Mouse (Mus musculus) CH12.LX (cell line): ENCODE measurements around the gene St8sia1.

ENCODE experiments used
- CHD1 ChIP-seq: IDR thresholded peaks from 2 replicates; pipeline ENCODE4 v1.6.1; 2012; ENCODE audit warnings: low read depth, low read length, improper control_type of control experiment, inconsistent platforms
- CTCF ChIP-seq, 2 experiments: IDR thresholded peaks in 1 of 2; conservative IDR thresholded peaks in 1 of 2; 2 replicates each; pipeline ENCODE4 v1.5.1; 2011 to 2012; ENCODE audit warnings: low read depth in 2 of 2, low read length in 2 of 2, improper control_type of control experiment in 1 of 2, inconsistent platforms in 1 of 2, mild to moderate bottlenecking in 1 of 2, moderate library complexity in 1 of 2
- HCFC1 ChIP-seq: IDR thresholded peaks from 2 replicates; pipeline ENCODE4 v1.6.1; 2012; ENCODE audit warnings: low read depth, mild to moderate bottlenecking, inconsistent platforms, low read length, improper control_type of control experiment
- MAZ ChIP-seq: IDR thresholded peaks from 2 replicates; pipeline ENCODE4 v1.6.1; 2012; ENCODE audit warnings: low read depth, mild to moderate bottlenecking, inconsistent platforms, low read length, improper control_type of control experiment, moderate library complexity
- MEF2A ChIP-seq: IDR thresholded peaks from 2 replicates; pipeline ENCODE4 v1.6.1; 2014; ENCODE audit warnings: low read depth, mild to moderate bottlenecking, inconsistent platforms, low read length, improper control_type of control experiment, borderline replicate concordance
- POLR2A ChIP-seq: IDR thresholded peaks from 2 replicates; pipeline ENCODE4 v1.6.1; 2011; ENCODE audit warnings: low read depth, mild to moderate bottlenecking, improper control_type of control experiment, low read length
- POLR2AphosphoS2 ChIP-seq: IDR thresholded peaks from 2 replicates; pipeline ENCODE4 v1.6.1; 2011; ENCODE audit warnings: low read depth, low read length, improper control_type of control experiment
- SIN3A ChIP-seq: IDR thresholded peaks from 2 replicates; pipeline ENCODE4 v1.6.1; 2012; ENCODE audit warnings: low read length, improper control_type of control experiment, inconsistent platforms
- UBTF ChIP-seq: IDR thresholded peaks from 2 replicates; pipeline ENCODE4 v1.6.1; 2012; ENCODE audit warnings: low read depth, mild to moderate bottlenecking, inconsistent platforms, low read length, improper control_type of control experiment, moderate library complexity
- USF1 ChIP-seq: IDR thresholded peaks from 2 replicates; pipeline ENCODE4 v1.6.1; 2014; ENCODE audit warnings: low read depth, mild to moderate bottlenecking, inconsistent platforms, low read length, improper control_type of control experiment
- USF2 ChIP-seq: conservative IDR thresholded peaks from 2 replicates; pipeline ENCODE4 v1.6.1; 2011; ENCODE audit warnings: low read depth, low read length, improper control_type of control experiment
- ZMIZ1 ChIP-seq: IDR thresholded peaks from 2 replicates; pipeline ENCODE4 v1.6.1; 2012; ENCODE audit warnings: low read depth, mild to moderate bottlenecking, inconsistent platforms, low read length, improper control_type of control experiment

GRCm38 (mm10) chr6:142776935-142777334, 187.3 kb downstream of the St8sia1 start:
- TF ChIP-seq POLR2A, result no peak
- TF ChIP-seq SIN3A, result no peak
- TF ChIP-seq USF2, result no peak
- no peak for TF ChIP-seq CTCF (conservative IDR thresholded peaks at IDR 0.05 in 1 of 2, IDR thresholded peaks at IDR 0.05 in 1 of 2; ENCODE audit: low read depth in 2 of 2, low read length in 2 of 2)
- TF ChIP-seq UBTF, result no peak
- TF ChIP-seq POLR2AphosphoS2, result no peak
- TF ChIP-seq HCFC1, result no peak
- no peak for TF ChIP-seq MEF2A
- TF ChIP-seq ZMIZ1, result no peak
- no peak for TF ChIP-seq MAZ
- TF ChIP-seq CHD1, result no peak
- TF ChIP-seq USF1, result no peak
